Mouse (Mus musculus) midbrain, embryonic 14.5 days (tissue): ENCODE data around the gene Pafah1b1. TPM values are rescaled to one million over a fixed set of nuclear protein-coding genes. Genes with fewer than 3 reads are reported as not detected.

Experiments
- ATAC-seq: fragments of 200-750 bp; cut with Nextera tagmentation; 2 replicates; pipeline ENCODE4 v1.8.0; 2017; ENCODE audit warnings: moderate number of reproducible peaks, moderate library complexity; ENCODE audit not compliant: low FRiP score, low TSS enrichment
- DNase-seq: peaks from one replicate; pipeline ENCODE4 v3.0.0-alpha.2; 2015
- H3K27ac ChIP-seq: fragments of 300-500 bp; sonication (generic); replicated peaks from 2 replicates; pipeline ENCODE4 v1.5.1; 2014; ENCODE audit warnings: mild to moderate bottlenecking, low read depth, low read length, moderate library complexity
- H3K27me3 ChIP-seq: fragments of 300-500 bp; sonication (generic); 2 replicates; pipeline ENCODE4 v1.6.1; 2014; ENCODE audit warnings: low read length, control low read depth, mixed read lengths; ENCODE audit not compliant: control insufficient read depth, insufficient read depth
- H3K36me3 ChIP-seq: fragments of 300-500 bp; sonication (generic); 2 replicates; pipeline ENCODE4 v1.6.1; 2014; ENCODE audit warnings: low read length, control low read depth; ENCODE audit not compliant: control insufficient read depth, insufficient read depth
- H3K4me1 ChIP-seq: fragments of 300-500 bp; sonication (generic); 2 replicates; pipeline ENCODE4 v1.6.1; 2014; ENCODE audit warnings: mild to moderate bottlenecking, antibody characterized with exemption, low read length, control low read depth; ENCODE audit not compliant: control insufficient read depth, insufficient read depth
- H3K4me2 ChIP-seq: fragments of 300-500 bp; sonication (generic); 2 replicates; pipeline ENCODE4 v1.6.1; 2014; ENCODE audit warnings: mild to moderate bottlenecking, low read length, moderate library complexity
- H3K4me3 ChIP-seq: fragments of 300-500 bp; sonication (generic); replicated peaks from 2 replicates; pipeline ENCODE4 v1.5.1; 2014; ENCODE audit warnings: low read depth, low read length
- H3K9ac ChIP-seq: fragments of 300-500 bp; sonication (generic); replicated peaks from 2 replicates; pipeline ENCODE4 v1.6.1; 2014; ENCODE audit warnings: mild to moderate bottlenecking, low read length, moderate library complexity
- H3K9me3 ChIP-seq: fragments of 300-500 bp; sonication (generic); 2 replicates; pipeline ENCODE4 v1.6.1; 2016; ENCODE audit warnings: low read length, control low read depth, mixed read lengths; ENCODE audit not compliant: control insufficient read depth
- WGBS: fragments of 180-500 bp; shearing (Covaris S2); extraction: QIAGEN DNeasy Blood & Tissue Kit; methylation state at CpG from one replicate; pipeline ENCODE4 v1.1.7; 2014; 5-methylcytosine and 5-hydroxymethylcytosine counted together
- polyA plus RNA-seq: library from polyadenylated mRNA; unstranded; fragments of >200 nt; fragmentation: Nextera tagmentation; extraction: Ambion mirVana; gene quantifications from 2 replicates; pipeline ENCODE4 v1.2.1, GENCODE M21; 2014

Pafah1b1 gene
- polyA plus RNA-seq, 1 experiment from 2014 or later = 120 TPM

- Histone ChIP-seq H3K9me3 (no peaks in the 10 kb centered on the region), H3K4me3 (no peak overlapping the region), H3K9ac (no peak overlapping the region), H3K27ac (no peak overlapping the region), H3K4me2 (no peak overlapping the region), H3K27me3 (no peaks in the 10 kb centered on the region), H3K4me1 (no peaks in the 10 kb centered on the region), H3K36me3 (no peaks in the 10 kb centered on the region)
- DNase-seq = no peak
- 77% methylated on average over 10 of the region's 10 CpGs for WGBS
- no peak for ATAC-seq
Measured at GRCm38 (mm10) chr11:74763960-74764625, 39.6 kb upstream of the Pafah1b1 start.

- Histone ChIP-seq H3K27ac (no peak overlapping the region), H3K9me3 (no peaks in the 10 kb centered on the region), H3K4me2 (no peak overlapping the region), H3K4me1 (no peaks in the 10 kb centered on the region), H3K36me3 (no peaks in the 10 kb centered on the region), H3K9ac (no peak overlapping the region), H3K4me3 (no peak overlapping the region), H3K27me3 (no peaks in the 10 kb centered on the region)
- DNase-seq (no peak), ATAC-seq (no peak)
- WGBS = 75% methylated on average over 12 of the region's 12 CpGs
Measured at GRCm38 (mm10) chr11:74761011-74761705, 36.7 kb upstream of the Pafah1b1 start.

- no peak for ATAC-seq
- Histone ChIP-seq H3K36me3 (no peaks in the 10 kb centered on the region), H3K4me1 (peaks cover under 1% of the 10 kb centered on the region; the same call in 1 of the 2 replicates), H3K27ac (no peak overlapping the region), H3K4me3 (no peak overlapping the region), H3K4me2 (no peak overlapping the region), H3K9me3 (no peaks in the 10 kb centered on the region), H3K27me3 (no peaks in the 10 kb centered on the region), H3K9ac (no peak overlapping the region)
- DNase-seq = no peak
- 76% methylated on average over 2 of the region's 2 CpGs for WGBS
Measured at GRCm38 (mm10) chr11:74756631-74757030, 32.2 kb upstream of the Pafah1b1 start.

GRCm38 (mm10) chr11:74751352-74752066 is 27.0 kb upstream of the Pafah1b1 start:
- no peaks in the 10 kb centered on the region for H3K27me3 ChIP-seq
- no peak overlapping the region for H3K4me3 ChIP-seq
- no peaks in the 10 kb centered on the region for H3K9me3 ChIP-seq
- H3K4me2 ChIP-seq = 0 out of 2 replicates have a peak overlapping the region, but pooled peaks have one; percentile 3
- DNase-seq (peak; percentile 37), ATAC-seq (no peak)
- WGBS = 23% methylated on average over 9 of the region's 9 CpGs
- peaks cover 4% of the 10 kb centered on the region; the same call in 1 of the 2 replicates for H3K4me1 ChIP-seq
- no peak overlapping the region for H3K9ac ChIP-seq
- H3K36me3 ChIP-seq = no peaks in the 10 kb centered on the region
- H3K27ac ChIP-seq = peak overlapping the region; percentile 60

GRCm38 (mm10) chr11:74750662-74751351 is 26.3 kb upstream of the Pafah1b1 start:
- Histone ChIP-seq H3K4me3 (no peak overlapping the region), H3K4me1 (peaks cover 4% of the 10 kb centered on the region; the same call in 1 of the 2 replicates), H3K4me2 (no peak overlapping the region), H3K9me3 (no peaks in the 10 kb centered on the region), H3K27ac (peak overlapping the region; percentile 60), H3K9ac (no peak overlapping the region), H3K36me3 (no peaks in the 10 kb centered on the region), H3K27me3 (no peaks in the 10 kb centered on the region)
- WGBS = 82% methylated on average over 7 of the region's 7 CpGs
- ATAC-seq (no peak), DNase-seq (no peak)

GRCm38 (mm10) chr11:74749241-74749640 is 24.8 kb upstream of the Pafah1b1 start:
- ATAC-seq = no peak

GRCm38 (mm10) chr11:74748022-74748421 is 23.6 kb upstream of the Pafah1b1 start:
- no peak overlapping the region for H3K4me3 ChIP-seq
- no peaks in the 10 kb centered on the region for H3K9me3 ChIP-seq
- 77% methylated on average over 4 of the region's 4 CpGs for WGBS
- peaks cover 4% of the 10 kb centered on the region; the same call in 1 of the 2 replicates for H3K4me1 ChIP-seq
- ATAC-seq (no peak), DNase-seq (no peak)
- no peak overlapping the region for H3K4me2 ChIP-seq
- H3K9ac ChIP-seq = no peak overlapping the region
- no peaks in the 10 kb centered on the region for H3K36me3 ChIP-seq
- no peaks in the 10 kb centered on the region for H3K27me3 ChIP-seq
- H3K27ac ChIP-seq = no peak overlapping the region

More at GRCm38 (mm10) chr11:74749241-74749640, 24.8 kb upstream of the Pafah1b1 start:
- DNase-seq = no peak
- WGBS = 94% methylated on average over 13 of the region's 13 CpGs
- H3K4me3 ChIP-seq = no peak overlapping the region
- peaks cover 4% of the 10 kb centered on the region; the same call in 1 of the 2 replicates for H3K4me1 ChIP-seq
- no peak overlapping the region for H3K27ac ChIP-seq
- H3K4me2 ChIP-seq = no peak overlapping the region
- no peaks in the 10 kb centered on the region for H3K36me3 ChIP-seq
- no peaks in the 10 kb centered on the region for H3K9me3 ChIP-seq
- H3K27me3 ChIP-seq = no peaks in the 10 kb centered on the region
- no peak overlapping the region for H3K9ac ChIP-seq

GRCm38 (mm10) chr11:74737861-74738260 is 13.4 kb upstream of the Pafah1b1 start:
- DNase-seq (no peak), ATAC-seq (no peak)
- Histone ChIP-seq H3K27me3 (no peaks in the 10 kb centered on the region), H3K36me3 (no peaks in the 10 kb centered on the region), H3K4me3 (no peak overlapping the region), H3K4me1 (no peaks in the 10 kb centered on the region), H3K9me3 (no peaks in the 10 kb centered on the region), H3K4me2 (no peak overlapping the region), H3K27ac (no peak overlapping the region), H3K9ac (no peak overlapping the region)
- 66% methylated on average over 3 of the region's 3 CpGs for WGBS
